Mouse (Mus musculus): ENCODE measurements around the gene Gper1.

DNA sequence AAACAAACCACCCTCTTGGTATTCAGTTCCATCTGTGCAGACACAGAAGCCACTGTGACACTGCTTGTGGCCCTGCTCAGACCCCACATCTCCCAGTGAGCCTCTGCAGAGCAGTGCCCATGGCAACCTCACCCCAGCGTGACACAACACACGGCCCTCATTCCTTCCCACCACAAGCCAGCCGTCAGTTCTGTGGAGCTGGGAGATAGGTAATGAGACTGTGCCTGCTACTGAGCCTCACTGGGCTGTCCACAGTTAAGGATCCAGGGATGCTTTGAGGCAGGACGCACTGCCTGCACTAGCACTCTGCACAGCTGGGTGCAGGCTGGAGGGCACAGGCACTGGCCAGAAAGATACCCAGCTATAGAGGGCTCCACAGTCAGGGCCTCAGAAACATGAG lies 27.0 kb downstream of the Gper1 start:
- TF ChIP-seq POLR2A (IDR thresholded peaks at IDR 0.05; ENCODE audit: borderline replicate concordance, extremely low read depth, insufficient read depth, insufficient read length, poor library complexity, severe bottlenecking) (no peak), CTCF (IDR thresholded peaks at IDR 0.05; ENCODE audit: borderline replicate concordance, extremely low read depth, insufficient read depth, insufficient read length) (no peak)
